Mouse (Mus musculus) spleen, adult 2 months (tissue): Measurements from ENCODE around the gene Mobp.

Source experiments
- CTCF ChIP-seq: fragments of 200-500 bp; IDR thresholded peaks from 2 replicates; pipeline ENCODE4 v1.5.1; 2011; ENCODE audit warnings: mild to moderate bottlenecking, inconsistent platforms; ENCODE audit not compliant: insufficient read depth, insufficient read length, insufficient replicate concordance; ENCODE audit errors: extremely low read depth
- POLR2A ChIP-seq: fragments of 200-500 bp; IDR thresholded peaks from 2 replicates; pipeline ENCODE4 v1.6.1; 2011; ENCODE audit warnings: low read depth, low read length, inconsistent platforms

DNA sequence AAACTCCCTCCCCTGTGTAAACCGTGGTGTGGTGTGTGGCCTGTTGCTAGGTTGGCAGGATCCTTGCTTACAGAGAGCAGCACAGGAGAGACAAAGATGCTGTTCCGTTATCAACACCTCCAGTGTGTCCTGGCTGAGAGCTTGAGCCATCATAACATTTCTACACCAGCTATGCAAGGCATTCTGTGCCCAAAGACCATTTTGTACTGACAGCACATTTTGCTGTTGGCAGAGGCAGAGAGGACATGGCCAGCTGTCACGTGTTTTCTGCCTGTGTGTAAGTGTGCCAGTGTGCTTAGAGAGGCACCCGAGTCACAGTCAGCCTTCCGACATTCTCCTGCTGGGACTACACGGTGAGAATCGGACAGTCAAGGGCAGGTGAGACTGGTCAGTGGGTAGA is 52.2 kb downstream of the Mobp start:
- TF ChIP-seq CTCF (no peak), POLR2A (no peak)
